Mouse (Mus musculus) midbrain, embryonic 16.5 days (tissue): ENCODE measurements around the gene Glis3. TPM values are rescaled to one million over a fixed set of nuclear protein-coding genes. Genes with fewer than 3 reads are reported as not detected.

ENCODE experiments used
- ATAC-seq: fragments of 200-750 bp; cut with Nextera tagmentation; 2 replicates; pipeline ENCODE4 v1.8.0; 2017; ENCODE audit warnings: moderate TSS enrichment
- H3K27ac ChIP-seq: fragments of 300-500 bp; sonication (generic); 2 replicates; pipeline ENCODE4 v1.5.1; 2014; ENCODE audit warnings: mild to moderate bottlenecking, low read length, mixed read lengths
- H3K27me3 ChIP-seq: fragments of 300-500 bp; sonication (generic); 2 replicates; pipeline ENCODE4 v1.6.1; 2014; ENCODE audit warnings: low read depth, low read length, mixed read lengths; ENCODE audit not compliant: control insufficient read depth, insufficient read depth
- H3K36me3 ChIP-seq: fragments of 300-500 bp; sonication (generic); 2 replicates; pipeline ENCODE4 v1.6.1; 2014; ENCODE audit warnings: mild to moderate bottlenecking, low read length, moderate library complexity, mixed read lengths; ENCODE audit not compliant: control insufficient read depth, insufficient read depth
- H3K4me1 ChIP-seq: fragments of 300-500 bp; sonication (generic); 2 replicates; pipeline ENCODE4 v1.6.1; 2014; ENCODE audit warnings: mild to moderate bottlenecking, low read length, mixed read lengths; ENCODE audit not compliant: control insufficient read depth, insufficient read depth
- H3K4me2 ChIP-seq: fragments of 300-500 bp; sonication (generic); 2 replicates; pipeline ENCODE4 v1.6.1; 2014; ENCODE audit warnings: mild to moderate bottlenecking, low read length, mixed read lengths
- H3K4me3 ChIP-seq: fragments of 300-500 bp; sonication (generic); 2 replicates; pipeline ENCODE4 v1.5.1; 2014; ENCODE audit warnings: low read depth, mild to moderate bottlenecking, low read length, moderate library complexity, mixed read lengths
- H3K9ac ChIP-seq: fragments of 300-500 bp; sonication (generic); 2 replicates; pipeline ENCODE4 v1.6.1; 2014; ENCODE audit warnings: low read depth, low read length, mixed read lengths
- H3K9me3 ChIP-seq: fragments of 300-500 bp; sonication (generic); replicated peaks from 2 replicates; pipeline ENCODE4 v1.6.1; 2014; ENCODE audit warnings: mild to moderate bottlenecking, low read length, mixed read lengths; ENCODE audit not compliant: control insufficient read depth, poor library complexity, severe bottlenecking
- WGBS: fragments of 180-500 bp; shearing (Covaris S2); extraction: QIAGEN DNeasy Blood & Tissue Kit; methylation state at CpG from one replicate; pipeline ENCODE4 v1.1.7; 2014; 5-methylcytosine and 5-hydroxymethylcytosine counted together
- polyA plus RNA-seq: library from polyadenylated mRNA; unstranded; fragments of >200 nt; fragmentation: Nextera tagmentation; extraction: Ambion mirVana; gene quantifications from 2 replicates; pipeline ENCODE4 v1.2.1, GENCODE M21; 2015

The Glis3 gene
- polyA plus RNA-seq, 1 experiment from 2014 or later: 2.7 TPM

DNA sequence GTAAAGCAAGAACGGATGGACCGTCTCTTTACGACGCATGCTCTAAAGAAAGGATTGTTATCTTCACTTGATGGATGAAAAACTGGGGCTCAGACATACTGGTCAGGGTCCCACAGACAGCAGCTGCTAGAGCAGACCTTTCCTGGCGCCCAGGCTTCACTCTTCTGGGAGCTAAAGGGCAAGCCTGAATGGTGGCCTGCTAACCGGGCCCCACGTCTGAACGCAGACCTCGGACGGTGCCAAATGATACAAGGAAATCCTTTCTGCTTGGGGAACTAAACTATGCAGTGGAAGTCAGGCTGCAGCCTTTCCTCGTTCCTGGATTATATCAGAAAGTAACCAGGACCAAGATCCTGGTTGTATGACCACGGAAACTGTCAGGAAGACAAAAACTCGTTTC is 86.9 kb downstream of the Glis3 start:
- H3K9ac ChIP-seq: no peak overlapping the region
- H3K36me3 ChIP-seq: no peaks in the 10 kb centered on the region
- no peak overlapping the region for H3K4me3 ChIP-seq
- H3K4me1 ChIP-seq: no peaks in the 10 kb centered on the region
- no peak overlapping the region for H3K27ac ChIP-seq
- no peaks in the 10 kb centered on the region for H3K9me3 ChIP-seq
- H3K4me2 ChIP-seq: no peak overlapping the region
- WGBS: 84% methylated on average over 13 of the region's 13 CpGs
- H3K27me3 ChIP-seq: no peaks in the 10 kb centered on the region
- no peak for ATAC-seq

DNA sequence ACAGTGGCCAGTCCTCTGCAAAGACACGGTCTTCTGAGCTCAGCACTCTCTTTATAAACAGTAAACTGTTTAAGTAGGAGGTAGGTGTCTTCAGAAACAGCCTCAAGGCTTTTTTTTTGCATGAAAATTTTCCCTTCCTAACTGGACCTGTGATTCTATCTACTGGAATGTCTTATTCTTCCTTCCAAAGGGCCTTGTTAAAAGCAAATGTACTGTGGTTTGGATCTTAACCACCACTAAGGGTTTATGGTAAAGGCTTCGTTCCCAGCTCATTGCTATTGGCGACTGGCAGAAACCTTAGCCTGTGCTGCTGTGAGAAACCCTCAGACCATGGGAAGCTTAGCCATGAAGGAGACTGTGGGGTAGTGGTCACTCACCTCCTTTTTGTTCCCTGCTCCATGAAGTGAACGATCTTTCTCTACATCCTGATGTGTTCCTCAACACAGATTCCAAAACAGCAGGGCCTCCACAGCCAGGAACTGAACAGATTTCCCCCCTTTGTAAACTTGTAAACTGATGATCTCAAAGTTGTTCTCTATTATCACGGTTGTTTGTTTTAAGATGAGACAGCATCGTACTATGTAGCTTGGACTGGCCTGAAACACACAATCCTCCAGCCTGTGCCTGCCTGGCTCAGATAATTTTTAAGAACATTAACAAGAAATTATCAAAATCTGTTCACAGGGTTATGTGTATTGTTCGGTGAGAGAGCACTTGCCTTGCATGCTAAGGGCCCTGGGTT is 88.0 kb downstream of the Glis3 start:
- no peak for ATAC-seq
- Histone ChIP-seq H3K27ac (no peak overlapping the region), H3K36me3 (no peaks in the 10 kb centered on the region), H3K9me3 (no peaks in the 10 kb centered on the region), H3K4me2 (no peak overlapping the region), H3K4me3 (no peak overlapping the region), H3K4me1 (no peaks in the 10 kb centered on the region), H3K27me3 (no peaks in the 10 kb centered on the region), H3K9ac (no peak overlapping the region)
- WGBS: 83% methylated on average over 7 of the region's 7 CpGs

DNA sequence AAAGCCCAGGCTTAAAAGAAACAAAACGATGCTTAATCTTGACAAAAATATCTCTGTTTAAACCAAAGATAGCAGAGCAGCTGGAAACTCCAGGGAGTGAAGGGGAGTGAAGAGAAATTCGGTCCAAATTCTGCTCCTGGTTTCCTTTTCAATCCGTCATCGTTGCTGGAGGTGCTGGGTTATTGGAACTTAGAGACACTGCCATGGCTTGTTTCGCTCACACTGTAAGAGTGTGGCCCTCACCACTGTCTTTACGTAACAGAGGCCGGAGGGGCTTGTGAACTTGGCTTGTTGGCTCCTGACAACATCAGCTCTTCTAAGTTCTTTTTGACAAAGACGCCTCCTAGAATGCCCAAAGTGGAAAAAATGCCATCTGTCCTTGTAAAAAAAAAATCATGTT is 99.4 kb downstream of the Glis3 start:
- no peak overlapping the region for H3K4me3 ChIP-seq
- no peak overlapping the region for H3K9ac ChIP-seq
- H3K36me3 ChIP-seq: no peaks in the 10 kb centered on the region
- no peak overlapping the region for H3K27ac ChIP-seq
- no peak for ATAC-seq
- 50% methylated on average over 8 of the region's 8 CpGs for WGBS
- no peaks in the 10 kb centered on the region for H3K9me3 ChIP-seq
- H3K27me3 ChIP-seq: no peaks in the 10 kb centered on the region
- no peaks in the 10 kb centered on the region for H3K4me1 ChIP-seq
- no peak overlapping the region for H3K4me2 ChIP-seq

DNA sequence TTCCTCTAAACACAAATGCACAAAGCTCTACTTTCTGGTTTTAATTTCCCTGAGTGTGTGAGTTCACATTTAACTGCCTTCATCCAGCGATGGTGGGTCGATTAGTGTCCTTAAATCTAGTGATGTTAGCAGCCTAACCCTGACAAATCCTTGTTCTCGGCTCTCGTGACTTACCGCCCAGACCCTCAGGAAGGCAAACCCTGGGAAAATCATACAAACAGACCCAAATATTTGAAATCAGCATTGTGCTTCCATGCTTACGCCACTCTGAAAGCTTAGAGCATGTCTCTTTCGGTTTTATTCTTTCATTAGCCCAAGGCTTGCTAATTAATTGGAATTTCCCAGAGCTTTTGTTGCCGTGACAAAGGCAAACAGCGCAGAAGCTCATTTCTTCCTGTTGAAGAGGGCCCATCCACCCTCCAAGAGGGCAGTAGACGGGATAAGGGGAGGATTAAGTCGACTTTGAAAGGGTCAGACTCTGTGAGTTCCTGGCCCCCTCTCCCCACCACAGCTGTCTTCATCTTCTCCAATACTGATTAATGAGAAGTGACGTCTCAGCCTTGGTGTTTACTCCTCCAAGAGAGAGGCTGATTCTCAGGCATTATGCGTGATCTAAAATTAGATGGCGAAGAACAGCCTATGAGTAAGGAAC is 100.0 kb downstream of the Glis3 start:
- Histone ChIP-seq H3K36me3 (no peaks in the 10 kb centered on the region), H3K9ac (no peak overlapping the region), H3K4me2 (no peak overlapping the region; the same call in 1 of the 2 replicates), H3K9me3 (no peaks in the 10 kb centered on the region), H3K4me3 (no peak overlapping the region), H3K4me1 (no peaks in the 10 kb centered on the region), H3K27me3 (no peaks in the 10 kb centered on the region), H3K27ac (no peak overlapping the region)
- 0 out of 2 replicates have a peak, but pooled peaks have one; percentile 51 for ATAC-seq
- WGBS: 14% methylated on average over 14 of the region's 14 CpGs

DNA sequence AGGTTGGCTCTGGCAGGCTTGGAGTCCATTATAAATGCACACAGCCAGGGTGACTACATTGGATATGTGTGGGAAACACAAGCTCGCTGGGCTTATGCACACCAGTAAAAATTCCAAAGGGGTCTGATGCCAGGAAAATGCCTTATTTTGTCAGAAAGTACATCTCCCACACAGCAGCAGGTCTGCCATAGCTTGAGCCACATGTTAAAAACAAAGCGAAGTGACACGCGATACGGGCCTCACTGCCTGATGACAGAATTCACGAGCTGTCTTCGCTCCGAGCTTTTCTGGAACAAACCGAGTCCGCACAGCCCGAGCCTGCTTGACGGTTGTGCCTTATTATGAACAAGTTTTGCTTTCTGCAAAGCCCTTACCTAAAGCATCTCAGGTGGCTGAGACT is 102.9 kb downstream of the Glis3 start:
- Histone ChIP-seq H3K27ac (no peak overlapping the region), H3K4me3 (no peak overlapping the region), H3K9me3 (no peaks in the 10 kb centered on the region), H3K4me1 (no peaks in the 10 kb centered on the region), H3K27me3 (no peaks in the 10 kb centered on the region), H3K4me2 (no peak overlapping the region), H3K36me3 (no peaks in the 10 kb centered on the region), H3K9ac (no peak overlapping the region)
- WGBS: 86% methylated on average over 12 of the region's 12 CpGs
- ATAC-seq: no peak

DNA sequence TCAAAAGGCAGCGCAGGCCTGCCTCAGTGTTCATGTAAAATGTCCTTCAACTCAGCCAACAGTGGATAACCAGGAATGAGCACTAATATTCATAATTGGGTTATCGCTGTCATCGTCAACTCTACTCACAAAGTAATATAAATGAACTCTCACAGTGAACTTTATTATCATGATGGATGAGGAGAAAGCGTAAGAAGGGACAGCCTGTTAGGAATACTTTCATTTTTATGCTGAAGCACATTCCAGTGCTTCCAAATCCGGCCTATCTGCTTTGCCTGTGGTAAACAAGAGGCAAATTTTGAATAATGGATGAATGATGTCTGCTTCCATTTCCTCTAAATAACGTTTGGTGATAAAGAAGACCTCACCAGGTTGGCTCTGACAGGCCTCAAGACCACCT is 103.3 kb downstream of the Glis3 start:
- Histone ChIP-seq H3K27ac (no peak overlapping the region), H3K36me3 (no peaks in the 10 kb centered on the region), H3K9me3 (no peaks in the 10 kb centered on the region), H3K4me2 (no peak overlapping the region), H3K4me1 (no peaks in the 10 kb centered on the region), H3K9ac (no peak overlapping the region), H3K4me3 (no peak overlapping the region), H3K27me3 (no peaks in the 10 kb centered on the region)
- ATAC-seq: no peak
- 85% methylated on average over 6 of the region's 6 CpGs for WGBS

DNA sequence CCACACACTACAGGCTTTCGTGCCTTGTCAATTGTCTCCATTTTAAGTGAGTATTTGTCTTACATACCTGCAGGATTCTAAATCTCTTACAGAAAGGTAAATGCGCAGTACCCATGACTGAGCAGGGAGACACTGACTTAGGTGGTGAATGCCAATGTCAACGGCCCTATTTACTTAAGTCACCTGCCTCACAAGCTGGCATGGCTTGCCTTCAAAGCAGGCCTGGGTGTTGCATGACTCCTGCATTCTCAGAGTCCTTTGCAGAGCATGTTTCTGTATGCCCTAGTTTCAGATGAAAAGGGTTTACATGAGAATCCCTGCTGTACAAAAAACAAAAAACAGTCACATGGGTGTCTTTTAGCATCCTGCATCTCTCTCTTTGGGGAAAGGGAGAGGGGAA is 106.2 kb downstream of the Glis3 start:
- no peak overlapping the region for H3K9ac ChIP-seq
- H3K27me3 ChIP-seq: no peaks in the 10 kb centered on the region
- WGBS: 79% methylated on average over 3 of the region's 3 CpGs
- H3K27ac ChIP-seq: no peak overlapping the region
- H3K36me3 ChIP-seq: no peaks in the 10 kb centered on the region
- no peak for ATAC-seq
- H3K4me1 ChIP-seq: no peaks in the 10 kb centered on the region
- H3K4me3 ChIP-seq: no peak overlapping the region
- H3K9me3 ChIP-seq: no peaks in the 10 kb centered on the region
- H3K4me2 ChIP-seq: no peak overlapping the region

DNA sequence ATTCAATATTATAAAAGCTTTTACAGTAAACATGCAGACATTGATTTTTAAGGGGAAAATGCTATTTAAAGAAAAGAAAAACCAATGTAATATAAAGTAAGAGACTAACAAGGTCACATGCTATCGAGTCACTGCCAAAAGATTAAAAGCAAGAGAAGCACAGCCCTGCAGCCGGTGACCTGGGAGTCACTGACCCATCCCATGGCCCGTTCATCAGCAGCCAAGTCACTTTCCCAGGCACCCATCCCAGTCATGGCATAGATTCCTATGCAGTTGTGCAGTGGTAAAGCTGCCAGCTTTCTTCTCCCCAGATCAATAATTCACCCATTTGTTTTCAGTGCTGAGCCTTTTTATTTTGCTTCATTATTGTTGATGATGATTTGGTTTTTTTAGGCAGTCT is 110.0 kb downstream of the Glis3 start:
- ATAC-seq: no peak
- Histone ChIP-seq H3K27ac (no peak overlapping the region), H3K36me3 (no peaks in the 10 kb centered on the region), H3K4me1 (no peaks in the 10 kb centered on the region), H3K4me2 (no peak overlapping the region), H3K9me3 (no peaks in the 10 kb centered on the region), H3K27me3 (no peaks in the 10 kb centered on the region), H3K9ac (no peak overlapping the region), H3K4me3 (no peak overlapping the region)
- WGBS: 38% methylated on average over 3 of the region's 3 CpGs

DNA sequence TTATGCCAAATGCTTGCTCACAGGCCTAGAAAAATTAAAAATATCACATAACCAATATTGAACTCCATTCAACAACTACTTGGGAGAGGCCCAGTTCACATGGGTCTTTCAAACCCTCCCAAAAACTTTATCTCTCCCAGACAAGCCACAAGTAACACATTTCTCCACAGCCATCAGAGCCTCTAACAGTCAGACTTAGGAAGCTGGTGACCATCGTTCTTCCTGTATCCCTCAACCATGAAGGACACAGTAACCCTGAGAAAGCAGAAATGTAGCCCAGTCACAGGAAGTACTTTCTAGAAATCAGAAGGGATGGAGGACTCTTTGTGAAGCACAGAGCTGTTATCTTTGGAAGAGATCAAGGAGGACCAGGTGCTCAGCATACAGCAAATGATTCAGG is 112.8 kb downstream of the Glis3 start:
- ATAC-seq: no peak
- WGBS: 56% methylated on average over 1 of the region's 1 CpGs
- no peak overlapping the region for H3K4me3 ChIP-seq
- H3K4me2 ChIP-seq: no peak overlapping the region
- H3K4me1 ChIP-seq: no peaks in the 10 kb centered on the region
- H3K9ac ChIP-seq: no peak overlapping the region
- H3K9me3 ChIP-seq: no peaks in the 10 kb centered on the region
- no peak overlapping the region for H3K27ac ChIP-seq
- no peaks in the 10 kb centered on the region for H3K27me3 ChIP-seq
- H3K36me3 ChIP-seq: no peaks in the 10 kb centered on the region
